Mouse (Mus musculus): ENCODE data around the gene Rasip1.

Gene Rasip1

DNA sequence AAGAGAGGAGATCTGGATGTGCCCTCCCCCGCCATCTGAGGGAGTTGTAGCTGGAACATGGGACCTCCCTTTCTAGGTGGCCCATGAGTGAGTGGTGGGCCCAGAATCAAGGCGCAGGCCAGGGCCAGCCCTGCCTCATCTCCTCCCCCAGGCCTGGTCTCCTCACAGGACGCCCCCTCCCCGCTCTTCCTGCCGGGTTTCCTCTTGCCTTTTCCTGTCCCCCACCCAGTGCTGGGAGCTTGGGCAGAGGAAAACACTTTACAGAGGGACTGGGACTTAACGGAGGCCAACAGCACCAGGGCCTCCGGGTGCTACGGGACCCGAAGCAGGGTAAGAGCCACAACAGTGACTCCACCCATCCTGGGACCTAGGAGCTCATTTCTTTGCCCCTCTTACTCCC is at the start of gene Rasip1:
Gene Rasip1 (plus strand): TSS at position 228 of the 400 bp plus-strand sequence.
- DNase-seq = peak; percentile 49

DNA sequence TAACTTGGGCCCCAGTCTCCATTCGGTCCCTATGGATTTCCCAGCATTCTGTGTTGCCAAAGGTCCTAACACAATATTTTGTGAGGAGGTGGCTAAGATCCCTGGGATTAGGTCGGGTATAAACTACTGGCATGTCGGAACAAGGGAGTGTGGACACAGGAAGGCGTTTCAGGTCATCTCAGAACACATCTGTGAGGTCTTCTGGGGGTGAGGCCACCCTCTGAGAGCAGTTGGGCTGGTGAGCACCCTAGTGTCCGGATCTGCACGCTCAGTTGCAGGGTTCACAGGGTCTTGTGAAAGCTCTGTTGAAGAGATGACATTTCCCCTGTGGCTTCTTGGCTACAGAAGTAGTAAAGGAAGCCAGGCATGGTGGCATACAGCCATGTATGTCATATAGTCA is 41.4 kb upstream of the Rasip1 start:
- no peak for DNase-seq

DNA sequence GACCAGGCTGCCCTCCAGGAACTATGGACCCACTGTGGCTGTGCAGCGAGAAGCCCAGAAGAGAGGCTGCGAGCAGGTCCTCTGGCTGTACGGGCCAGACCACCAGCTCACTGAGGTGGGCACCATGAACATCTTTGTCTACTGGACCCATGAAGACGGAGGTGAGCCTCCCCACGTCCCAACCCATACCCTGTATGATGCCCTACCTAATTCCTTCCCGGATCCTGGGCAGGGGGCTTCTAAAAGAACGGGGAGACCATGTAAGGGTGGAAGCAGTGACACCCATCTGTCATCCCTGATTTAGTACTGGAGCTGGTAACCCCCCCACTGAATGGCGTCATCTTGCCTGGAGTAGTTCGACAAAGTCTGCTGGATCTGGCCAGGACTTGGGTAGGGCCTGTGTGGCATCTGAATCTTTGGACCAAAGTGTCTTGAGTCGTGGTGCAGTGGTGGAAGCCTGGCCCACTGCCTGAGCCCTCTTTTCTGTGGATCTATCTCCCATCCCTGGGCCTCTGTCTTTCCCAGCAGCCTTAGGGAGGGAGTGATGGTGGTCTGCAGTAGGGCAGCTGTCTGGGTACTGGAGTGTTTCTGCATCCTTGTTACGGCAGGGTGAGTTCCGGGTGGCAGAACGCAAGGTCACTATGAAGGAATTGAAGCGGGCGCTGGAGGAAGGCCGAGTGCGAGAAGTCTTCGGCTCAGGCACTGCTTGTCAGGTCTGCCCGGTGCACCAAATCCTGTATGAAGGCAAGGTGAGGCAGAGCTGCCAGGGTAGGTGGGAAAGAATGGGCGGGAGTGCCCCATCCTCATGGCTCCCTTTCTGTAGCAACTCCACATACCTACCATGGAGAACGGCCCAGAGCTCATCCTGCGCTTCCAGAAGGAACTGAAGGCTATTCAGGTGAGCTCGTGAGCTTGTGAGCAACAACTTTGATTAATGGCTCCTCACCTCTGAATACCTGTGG is 39.4 kb upstream of the Rasip1 start:
- no peak for DNase-seq

DNA sequence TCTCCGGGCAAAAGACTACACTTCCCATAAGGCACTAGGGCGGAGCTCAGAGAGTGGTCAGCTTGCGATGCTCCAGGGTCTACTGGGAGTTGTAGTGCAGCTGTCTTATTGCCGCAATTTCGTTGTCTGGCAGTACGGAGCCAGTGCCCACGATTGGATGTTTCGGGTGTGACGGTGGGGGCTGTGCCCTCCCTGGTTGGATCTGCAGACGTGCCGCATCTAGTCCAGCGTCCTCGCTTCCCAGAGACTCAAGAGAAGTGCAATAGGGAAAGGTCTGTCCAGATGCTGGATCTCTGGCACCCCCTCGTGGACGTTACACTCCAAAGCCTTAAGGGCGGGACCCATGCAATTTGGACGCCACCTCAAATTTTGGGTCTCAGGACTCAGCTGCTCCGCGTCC is 38.1 kb upstream of the Rasip1 start:
- peak; percentile 93 for DNase-seq

DNA sequence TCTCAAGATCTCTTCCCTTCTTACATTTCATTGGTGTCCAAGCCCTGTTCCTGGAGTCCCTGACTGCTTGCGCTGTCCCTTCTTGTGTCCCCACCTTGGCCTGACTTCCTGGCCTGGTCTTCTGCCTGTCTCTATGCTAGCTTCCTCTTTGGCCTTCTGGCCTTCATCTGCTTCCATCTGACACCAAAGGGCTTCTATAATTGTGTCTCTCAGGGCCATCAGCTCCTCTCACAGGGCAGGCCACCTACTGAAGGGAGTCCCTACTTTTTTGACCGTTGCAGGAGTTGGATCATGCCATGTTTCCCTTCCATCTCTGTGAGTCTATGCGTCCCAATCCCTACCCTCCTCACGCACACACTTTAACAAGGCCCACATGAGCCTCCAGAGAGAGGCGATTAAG is 37.4 kb upstream of the Rasip1 start:
- no peak for DNase-seq

DNA sequence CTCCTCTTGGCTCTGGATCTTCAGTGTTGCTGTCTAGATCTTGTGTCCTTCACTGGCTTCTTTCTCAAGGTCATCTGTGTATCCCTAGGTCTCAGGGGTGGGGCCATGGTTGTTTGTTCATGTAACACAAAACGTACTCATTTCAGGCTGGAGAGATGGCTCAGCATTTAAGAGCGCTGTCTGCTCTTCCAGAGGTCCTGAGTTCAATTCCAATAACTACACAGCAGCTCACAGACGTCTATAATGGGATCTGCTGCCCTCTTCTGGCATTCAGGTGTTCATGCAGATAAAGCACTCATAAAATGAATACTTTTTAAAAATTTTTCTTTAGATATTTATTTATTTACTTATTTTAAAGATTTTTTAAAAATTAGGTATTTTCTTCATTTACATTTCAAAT is 36.4 kb upstream of the Rasip1 start:
- no peak for DNase-seq

DNA sequence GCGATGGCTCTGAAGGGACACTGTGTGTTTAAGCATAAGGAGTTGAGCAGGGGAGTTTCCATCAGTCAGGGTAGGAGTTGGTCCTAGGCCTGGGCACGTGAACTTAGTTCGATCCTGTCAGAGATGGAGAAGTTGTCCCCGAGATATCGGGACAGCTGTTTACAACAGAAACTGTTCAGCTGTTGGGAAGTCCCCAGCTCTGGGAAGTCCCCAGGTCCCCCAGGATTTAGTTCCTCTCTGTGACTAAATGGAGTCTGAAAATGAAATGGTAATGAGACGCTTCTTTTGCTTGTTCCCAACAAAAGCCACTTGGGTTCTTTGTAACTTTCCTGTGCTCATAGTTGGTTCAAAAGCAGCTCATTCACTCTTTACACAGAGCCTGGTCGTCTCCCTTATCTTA is 35.4 kb upstream of the Rasip1 start:
- DNase-seq = no peak

DNA sequence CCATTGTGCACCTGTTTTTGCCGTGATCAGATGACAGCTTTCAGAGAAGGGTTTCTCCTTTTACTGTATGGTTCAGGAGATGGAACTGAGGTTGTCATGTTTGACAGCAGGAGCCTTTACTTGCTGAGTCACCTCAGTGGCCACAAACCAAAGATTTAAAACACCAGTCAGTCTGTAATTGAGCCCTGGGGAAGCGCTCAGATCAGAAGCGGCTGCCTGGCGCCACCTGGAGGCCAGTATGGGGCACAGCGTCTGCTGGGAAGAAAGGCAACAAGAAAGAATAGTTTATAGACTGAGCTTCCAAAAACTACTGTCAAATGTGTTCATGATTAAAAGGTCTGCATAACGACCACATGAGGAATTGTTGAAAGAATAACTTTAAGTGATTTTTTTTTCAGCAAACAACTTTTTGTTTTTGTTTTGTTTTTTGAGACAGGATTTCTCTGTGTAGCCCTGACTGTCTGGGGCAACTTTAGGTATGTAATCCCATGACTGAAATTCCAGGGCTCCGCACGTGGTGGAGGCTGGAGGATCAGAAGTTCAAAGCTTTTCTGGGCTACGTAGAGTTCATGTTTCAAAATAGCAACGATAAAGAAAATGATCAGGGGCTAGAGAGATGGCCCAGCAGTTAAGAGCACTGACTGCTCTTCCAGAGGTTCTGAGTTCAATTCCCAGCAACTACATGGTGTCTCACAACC is 34.0 kb upstream of the Rasip1 start:
- peak; percentile 78 for DNase-seq

DNA sequence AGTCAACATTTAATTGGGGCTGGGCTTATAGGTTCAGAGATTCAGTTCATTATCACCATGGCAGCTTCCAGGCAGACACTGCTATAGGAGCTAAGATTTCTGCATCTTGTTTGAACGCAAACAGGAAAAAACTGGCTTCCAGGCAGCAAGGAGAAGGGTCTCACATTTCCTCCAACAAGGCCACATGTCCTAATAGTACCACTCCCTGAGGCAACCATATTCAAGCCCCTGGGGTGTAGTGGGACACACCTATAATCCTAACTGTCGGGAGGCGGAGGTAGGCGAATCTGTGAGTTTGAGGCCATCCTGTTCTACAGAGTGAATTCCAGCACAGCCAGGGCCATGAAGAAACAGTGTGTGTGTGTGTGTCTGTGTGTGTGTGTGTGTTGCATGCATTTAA is 32.1 kb upstream of the Rasip1 start:
- DNase-seq = no peak

DNA sequence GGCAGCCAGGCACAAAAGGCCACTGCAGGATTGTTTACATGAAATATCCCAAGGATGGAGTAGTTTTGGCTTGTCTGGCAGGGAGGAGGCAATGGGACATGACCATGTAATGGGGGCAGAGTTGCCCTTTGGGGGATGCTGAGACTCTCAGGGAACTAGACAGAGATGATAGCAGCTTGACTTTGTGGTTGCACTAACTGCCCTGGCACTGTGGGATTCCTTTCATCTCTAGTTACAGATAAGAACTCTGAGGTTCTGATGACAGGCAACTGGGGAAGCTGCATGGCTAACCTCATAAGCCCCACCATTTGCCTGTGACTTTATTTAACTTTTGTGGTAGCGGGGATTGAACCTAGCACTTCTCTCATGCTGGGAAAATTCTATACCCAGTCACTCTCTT is 31.2 kb upstream of the Rasip1 start:
- no peak for DNase-seq

DNA sequence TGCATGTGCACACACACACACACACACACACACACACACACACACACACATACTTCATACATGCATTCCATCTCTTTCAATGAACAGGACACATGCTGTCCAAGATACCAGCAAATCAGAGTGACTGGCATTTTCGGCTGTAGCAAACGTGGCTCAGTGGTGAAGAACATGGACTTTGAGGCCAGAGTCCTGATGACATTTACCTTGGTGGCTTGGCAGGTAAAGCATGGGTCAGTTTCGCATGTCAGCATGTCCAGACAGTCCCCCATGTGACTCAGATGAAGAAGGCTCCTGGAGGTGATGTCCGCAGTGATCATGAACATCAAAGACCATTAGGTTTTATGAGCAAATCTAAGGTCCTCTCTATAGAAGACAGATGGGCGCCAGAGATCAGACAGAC is 30.3 kb upstream of the Rasip1 start:
- no peak for DNase-seq

DNA sequence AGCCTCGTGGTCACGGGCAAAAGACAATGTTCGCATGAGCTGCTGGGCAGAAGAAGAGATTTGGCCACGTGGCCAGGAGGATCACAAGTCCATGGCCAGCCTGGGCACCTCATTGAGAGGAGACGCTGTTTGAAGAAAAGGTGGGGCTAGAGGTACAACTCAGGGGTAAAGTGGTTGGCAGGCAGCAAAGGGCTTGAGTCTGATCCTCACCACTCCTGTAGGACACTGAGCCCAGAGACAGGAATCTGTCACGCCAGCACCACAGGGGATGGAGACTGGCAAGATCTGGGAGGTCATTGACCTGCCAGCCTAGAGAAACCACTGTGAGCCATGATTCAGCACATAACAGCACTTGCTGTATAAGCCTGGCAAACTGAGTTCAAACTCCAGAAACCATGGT is 29.8 kb upstream of the Rasip1 start:
- peak; percentile 53 for DNase-seq

DNA sequence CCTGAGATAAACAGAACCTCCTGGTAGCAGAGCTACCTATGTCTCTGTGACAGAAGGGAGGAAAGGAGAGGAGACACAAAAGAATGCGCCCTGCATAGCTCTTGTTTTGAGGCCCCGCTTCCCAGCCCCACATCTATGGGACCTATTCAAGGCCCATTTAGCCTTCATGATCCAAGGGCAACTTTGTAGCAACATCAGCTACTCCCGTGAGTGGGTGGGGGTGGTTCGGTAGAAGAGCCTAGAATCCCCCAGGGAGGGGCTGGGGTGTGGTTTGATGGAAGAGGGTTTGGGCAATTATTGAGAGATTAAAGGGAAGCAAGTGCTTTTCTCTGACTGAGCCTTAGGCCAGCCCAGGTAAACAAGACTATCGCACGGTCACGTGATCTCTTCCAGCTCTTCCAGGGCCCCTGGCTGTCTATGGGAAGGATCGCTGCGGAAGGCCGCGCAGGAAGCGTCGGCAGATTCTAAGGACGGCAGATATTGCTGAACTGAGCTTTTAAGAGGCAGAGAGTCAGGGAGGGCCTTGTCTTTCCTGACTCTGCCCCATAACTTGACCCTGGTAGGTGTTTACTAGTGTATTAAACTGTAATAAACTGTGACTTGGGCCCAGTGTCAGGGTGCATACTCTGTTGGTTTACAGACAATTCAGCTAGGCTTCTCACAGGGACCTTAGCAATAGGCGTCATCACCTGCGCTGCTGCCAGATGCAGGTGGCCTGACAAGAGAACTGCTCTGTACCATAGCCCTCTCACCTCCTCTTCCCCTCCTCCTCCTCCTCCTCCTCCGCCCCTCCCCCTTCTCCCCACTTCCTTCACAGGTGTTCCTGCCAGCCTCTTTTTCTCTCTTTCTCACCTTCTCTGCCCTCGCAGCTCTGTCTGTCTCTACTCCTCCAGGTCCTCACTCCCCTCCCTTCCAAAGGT is 28.1 kb upstream of the Rasip1 start:
- DNase-seq = no peak

DNA sequence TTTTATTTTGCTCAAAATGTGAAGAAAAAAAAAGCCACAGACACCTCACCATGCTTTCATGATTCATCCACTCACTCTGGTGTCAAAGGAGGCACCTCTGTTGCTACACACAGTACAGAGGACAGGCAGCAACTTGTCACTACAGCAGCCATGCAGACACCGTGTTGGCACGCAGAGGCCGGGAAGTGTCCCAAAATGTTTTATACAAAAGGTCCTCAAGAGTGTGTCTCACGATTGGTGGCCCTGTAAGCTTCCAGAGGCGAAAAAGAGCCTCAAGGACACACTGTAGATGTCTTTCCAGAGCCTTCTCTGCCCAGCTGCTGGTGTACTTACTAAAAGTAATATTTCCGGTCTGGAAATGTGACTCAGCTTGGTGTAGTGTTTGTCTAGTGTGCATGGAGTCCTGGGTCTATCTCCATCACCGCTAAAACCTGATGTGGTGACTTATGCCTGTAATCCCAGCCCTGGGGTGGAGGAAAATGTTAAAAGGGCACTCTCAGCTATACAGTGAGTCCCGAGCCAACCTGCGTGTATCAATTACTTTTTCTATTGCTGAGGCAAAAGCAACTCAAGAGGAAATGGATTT is 21.5 kb upstream of the Rasip1 start:
- DNase-seq = no peak

DNA sequence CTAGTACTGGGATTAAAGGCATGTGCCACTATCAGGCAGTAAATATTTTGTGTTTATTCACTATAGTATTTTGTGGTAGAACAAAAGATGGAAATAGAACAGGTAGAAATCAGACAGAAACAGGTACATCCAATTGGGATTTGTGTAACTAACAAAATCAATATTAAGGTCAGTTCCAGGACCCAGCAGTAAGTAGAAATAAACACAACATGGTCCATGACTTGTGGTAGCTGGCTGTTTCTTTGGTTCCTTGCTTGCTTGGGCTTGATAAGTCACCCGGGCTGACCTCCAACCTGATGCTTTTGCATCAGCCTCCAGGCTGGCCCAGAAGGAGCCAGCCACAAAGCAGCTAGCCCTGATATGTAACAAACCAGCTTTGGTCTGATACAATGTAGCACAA is 17.8 kb upstream of the Rasip1 start:
- DNase-seq = no peak

DNA sequence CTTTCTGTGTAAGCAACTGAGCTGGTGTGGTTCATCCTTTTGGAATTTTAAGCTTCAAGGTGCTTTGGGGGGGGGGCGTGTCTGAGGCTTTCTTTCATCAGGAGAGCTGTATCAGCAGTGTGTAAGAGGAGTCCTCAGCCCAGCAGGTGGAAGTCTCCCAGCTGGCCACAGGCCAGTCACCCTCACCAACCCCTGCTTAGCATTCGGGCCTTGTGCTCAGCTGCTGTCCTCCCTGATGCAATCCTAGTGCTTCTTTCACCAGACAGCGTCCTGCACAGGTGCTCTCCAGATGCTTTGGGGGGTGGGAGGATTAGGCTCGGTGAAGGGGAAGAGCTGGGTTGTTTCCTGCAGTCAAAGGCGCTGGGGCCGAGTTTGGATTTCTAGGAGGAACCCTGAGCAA is 11.0 kb upstream of the Rasip1 start:
- DNase-seq = no peak

DNA sequence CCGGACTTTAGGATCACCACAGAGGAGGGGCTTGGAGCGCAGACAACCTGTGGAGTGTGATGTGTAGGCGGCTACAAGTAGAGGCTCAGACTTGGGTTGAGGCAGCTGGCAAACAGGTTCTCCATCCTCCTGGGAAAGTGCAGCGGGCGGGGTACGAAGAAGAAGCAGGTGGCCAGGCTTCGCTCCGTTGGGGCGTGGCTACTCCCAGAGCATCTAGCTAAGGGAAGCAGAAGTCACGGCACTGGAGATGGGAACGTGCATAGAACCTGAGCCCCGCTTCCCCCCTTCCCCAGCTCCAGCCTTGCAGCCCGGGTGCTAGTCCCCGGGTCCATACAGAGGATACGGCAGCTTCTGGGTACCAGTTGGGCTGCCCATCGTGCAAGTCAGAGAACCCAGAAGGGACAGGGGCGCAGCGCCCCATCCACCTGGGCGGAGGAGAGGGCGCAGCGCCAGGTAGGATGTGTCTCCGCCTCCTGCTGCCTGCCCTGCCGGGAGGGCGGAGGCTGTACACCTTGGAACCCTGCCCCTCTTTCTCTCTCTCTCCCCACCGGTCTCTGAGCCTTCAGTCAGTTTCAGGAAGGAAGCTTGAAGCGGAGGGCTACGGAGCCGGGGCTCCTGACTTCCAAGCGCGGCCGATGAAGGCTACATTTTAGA is 10.1 kb upstream of the Rasip1 start, which contains the start of gene Fut1:
Gene Fut1 (plus strand): TSS at position 248 of the 654 bp plus-strand sequence.
- DNase-seq = no peak

DNA sequence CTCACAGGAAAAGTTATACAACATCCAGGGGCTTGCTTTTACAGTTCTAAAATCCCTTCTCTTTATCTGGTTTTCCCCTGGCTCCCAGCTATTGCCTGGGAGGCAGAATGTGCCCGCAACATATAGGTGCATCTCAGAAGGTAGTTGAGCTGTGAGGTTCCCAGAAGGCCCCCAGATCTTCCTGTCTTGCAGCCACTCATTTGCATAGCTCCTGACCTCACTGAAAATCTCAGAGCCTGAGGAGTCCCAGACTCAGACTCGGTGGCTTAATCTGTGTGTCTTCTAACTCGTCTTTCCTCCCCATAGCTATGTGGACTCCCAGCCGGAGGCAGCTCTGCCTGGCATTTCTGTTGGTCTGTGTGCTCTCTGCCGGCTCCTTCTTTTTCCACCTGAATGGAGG is 9.0 kb upstream of the Rasip1 start:
- DNase-seq = no peak

DNA sequence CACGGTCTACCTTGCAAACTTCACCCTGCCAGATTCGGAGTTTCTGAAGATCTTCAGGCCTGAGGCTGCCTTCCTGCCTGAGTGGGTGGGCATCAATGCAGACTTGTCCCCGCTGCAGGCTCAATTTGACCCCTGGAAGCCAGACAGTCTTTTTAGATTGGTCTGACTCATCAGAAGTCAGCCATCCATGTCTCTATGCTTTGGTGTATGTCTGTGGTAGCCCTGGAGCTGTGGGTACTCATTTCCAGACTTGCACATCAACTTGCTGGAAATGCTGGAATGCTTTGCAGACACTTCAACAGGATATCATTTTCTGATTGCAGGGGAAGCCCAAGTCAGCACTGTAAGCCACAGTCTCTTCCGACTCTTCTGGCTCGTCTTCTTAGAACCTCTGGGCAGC is 7.7 kb upstream of the Rasip1 start:
- no peak for DNase-seq

DNA sequence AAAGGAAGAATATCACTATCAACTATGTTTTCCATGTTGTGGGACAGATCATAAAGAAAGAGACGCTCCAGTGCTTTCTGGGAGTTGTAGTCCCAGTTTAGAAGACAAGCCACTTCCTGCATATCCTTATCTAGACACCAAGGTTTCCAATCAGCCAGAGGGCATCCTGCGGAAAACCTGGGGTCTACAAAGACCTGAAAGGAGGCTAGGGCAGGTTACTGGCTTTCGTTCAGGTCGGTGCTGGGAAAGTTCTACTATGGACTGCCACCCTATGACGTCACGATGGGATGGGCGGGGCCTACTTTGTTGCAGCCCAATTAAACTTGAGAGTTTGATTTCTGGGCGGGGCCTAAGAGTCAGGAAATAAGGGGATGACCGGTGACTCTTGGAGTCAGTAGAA is 5.8 kb upstream of the Rasip1 start, which contains the start of gene Izumo1:
Gene Izumo1 (plus strand): TSS at position 369 of the 400 bp plus-strand sequence.
- DNase-seq = peak; percentile 52

DNA sequence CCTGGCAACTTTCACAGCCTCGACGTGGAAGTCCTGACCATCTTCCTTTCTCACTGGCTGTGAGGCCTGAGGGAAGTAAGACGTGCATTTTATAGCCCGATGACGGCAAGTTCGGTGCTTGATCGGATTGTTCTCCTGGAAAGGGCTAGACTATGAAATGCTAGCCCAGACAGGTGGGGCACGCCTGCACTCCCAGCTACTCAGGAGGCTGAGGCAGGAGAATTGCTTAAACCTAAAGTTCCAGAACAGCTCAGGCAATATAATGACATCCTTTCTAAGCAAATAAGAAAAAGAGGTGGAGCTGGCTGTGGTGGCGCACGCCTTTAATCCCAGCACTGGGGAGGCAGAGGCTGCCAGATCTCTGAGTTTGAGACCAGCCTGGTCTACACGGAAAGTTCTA is 3.8 kb upstream of the Rasip1 start:
- no peak for DNase-seq

DNA sequence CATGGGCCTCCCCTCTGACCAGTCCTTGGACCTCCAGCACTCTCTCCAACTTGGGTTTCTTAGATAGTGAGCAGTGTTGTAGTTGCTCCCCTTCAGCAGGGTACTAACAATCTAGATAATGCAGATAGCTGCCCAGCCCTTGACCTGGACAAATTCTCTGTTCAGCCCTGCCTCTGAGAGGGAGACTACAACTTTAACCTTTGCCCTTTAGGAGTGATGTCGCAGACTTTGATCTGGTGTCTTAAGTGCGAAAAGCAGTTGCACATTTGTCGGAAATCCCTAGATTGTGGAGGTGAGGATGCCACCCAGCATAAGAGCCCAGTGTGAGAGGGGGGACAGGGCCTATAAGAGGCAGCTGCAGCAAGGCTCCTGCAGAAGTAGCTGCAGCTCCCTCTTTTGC is 2.6 kb upstream of the Rasip1 start:
- DNase-seq = no peak
